Mouse (Mus musculus): ENCODE measurements at regions not wholly inside any gene's neighbourhood (a gene's known extent, or its start where the extent isn't known, plus 50 kb on each side); places are given as distances from the start of the nearest gene placed in this dataset.

DNA sequence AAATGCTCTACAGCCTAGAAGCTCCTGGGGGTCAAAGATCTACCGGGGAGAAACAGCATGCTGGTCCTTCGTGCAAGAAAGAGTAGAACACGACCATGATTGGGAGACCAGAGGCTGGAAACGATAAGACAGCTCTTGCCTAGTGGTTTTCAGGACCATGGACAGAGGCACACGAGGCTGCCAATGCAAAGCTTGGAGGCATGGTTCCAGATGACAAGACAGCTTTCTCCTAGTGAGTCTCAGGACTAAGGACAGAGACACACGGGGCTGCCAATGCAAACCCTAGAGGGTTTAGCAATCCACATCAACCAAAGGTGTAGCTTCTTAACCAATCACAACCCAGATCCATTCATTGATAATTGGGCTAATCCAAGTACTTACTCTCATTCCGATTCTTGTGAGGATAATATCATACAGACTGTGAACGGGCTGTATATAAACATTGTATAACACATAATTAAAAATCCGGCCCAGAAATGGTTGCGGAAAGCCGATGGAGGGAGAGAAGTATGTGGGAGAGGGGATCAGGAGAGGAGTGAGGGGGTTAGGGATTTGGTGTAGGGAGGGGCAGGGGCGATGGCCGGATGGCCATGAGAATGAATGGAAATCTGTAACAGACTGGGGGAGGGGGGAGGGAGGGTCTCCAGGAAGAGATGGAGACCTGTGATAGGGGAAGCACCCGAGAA is 114.1 kb upstream of the Gm6793 start:
- TF ChIP-seq CTCF (IDR thresholded peaks at IDR 0.05; ENCODE audit: borderline replicate concordance, insufficient read depth, low read depth, low read length), result no peak
- no peak for TF ChIP-seq POLR2A (IDR thresholded peaks at IDR 0.05; ENCODE audit: borderline replicate concordance, insufficient read depth, low read length)
